Mouse (Mus musculus): ENCODE results near the gene Vps13c. TPM values are rescaled to one million over a fixed set of nuclear protein-coding genes. Genes with fewer than 3 reads are reported as not detected.

Gene Vps13c
- polyA plus RNA-seq, 2 experiments, result 4.0 to 7.4 TPM

DNA sequence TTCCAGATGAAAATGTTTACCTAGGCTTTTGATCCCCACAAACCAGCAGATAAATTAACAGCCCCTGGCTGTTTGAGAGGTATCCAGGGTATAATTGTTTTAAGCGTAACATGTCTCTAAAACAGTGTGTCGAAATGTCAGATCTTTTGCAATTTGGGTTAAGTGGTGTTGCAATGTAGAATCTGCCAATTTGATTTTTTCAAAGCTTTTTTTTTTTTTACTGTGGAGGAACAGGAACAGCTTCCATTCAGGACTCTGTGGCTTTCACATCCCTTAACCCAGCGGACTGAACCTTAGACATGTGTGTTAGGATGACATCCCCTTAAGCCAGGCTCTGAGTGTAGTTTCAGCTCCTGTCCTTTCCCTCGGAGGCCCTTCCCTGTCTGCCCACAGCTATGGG lies 4.8 kb downstream of the Vps13c start:
- DNase-seq (ENCODE audit: low spot score), result no peak
- no peaks in the 10 kb centered on the region for H3K36me3 ChIP-seq (ENCODE audit: control insufficient read depth, insufficient read depth, low read length)
- 70% methylated on average over 4 of the region's 4 CpGs for WGBS

DNA sequence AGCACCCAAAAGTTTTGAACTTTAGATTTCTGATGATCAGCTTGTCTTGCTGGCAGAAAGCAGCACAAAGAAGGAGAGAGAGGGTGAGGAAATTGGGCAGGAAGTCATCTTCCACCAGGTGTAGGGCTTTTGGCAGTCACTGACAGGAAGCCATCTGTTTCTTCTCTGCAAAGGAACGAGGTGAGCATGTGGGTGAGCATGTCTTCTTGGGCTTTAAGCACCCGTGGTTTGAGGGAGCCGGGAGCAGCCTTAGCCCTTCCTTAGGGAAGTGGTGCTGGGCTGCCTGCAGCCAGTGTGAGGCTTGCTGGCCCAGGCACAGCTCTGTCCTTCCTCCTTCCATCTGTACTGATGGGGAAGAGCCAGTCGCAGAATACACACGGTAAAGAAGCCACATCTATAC lies 5.5 kb downstream of the Vps13c start:
- no peak for DNase-seq (ENCODE audit: low spot score)
- no peak for ATAC-seq (ENCODE audit: low FRiP score, low read depth)
- H3K27me3 ChIP-seq (ENCODE audit: control insufficient read depth, insufficient read depth, low read length), result no peaks in the 10 kb centered on the region
- TF ChIP-seq POLR2A (IDR thresholded peaks at IDR 0.05; ENCODE audit: borderline replicate concordance, extremely low read depth, insufficient read depth, insufficient read length), result no peak
- 59% methylated on average over 5 of the region's 5 CpGs for WGBS
- no peak overlapping the region for H3K4me3 ChIP-seq (replicated peaks; ENCODE audit: low read length)
- H3K4me1 ChIP-seq (ENCODE audit: control insufficient read depth, insufficient read depth, low read length), result no peaks in the 10 kb centered on the region
- H3K4me2 ChIP-seq (replicated peaks; ENCODE audit: low read depth, low read length, severe bottlenecking), result no peak overlapping the region
- no peaks in the 10 kb centered on the region for H3K36me3 ChIP-seq (ENCODE audit: control insufficient read depth, insufficient read depth, low read length)
- H3K27ac ChIP-seq (replicated peaks; ENCODE audit: low read depth, low read length), result no peak overlapping the region
- no peaks in the 10 kb centered on the region for H3K9me3 ChIP-seq (ENCODE audit: control insufficient read depth, low read length)
- H3K9ac ChIP-seq (ENCODE audit: low read depth, low read length, severe bottlenecking), result no peak overlapping the region

More for the DNA sequence above, 4.8 kb downstream of the Vps13c start:
- Histone ChIP-seq H3K4me3 (replicated peaks; ENCODE audit: low read length) (no peak overlapping the region), H3K27ac (replicated peaks; ENCODE audit: low read depth, low read length) (no peak overlapping the region), H3K9ac (ENCODE audit: low read depth, low read length, severe bottlenecking) (no peak overlapping the region), H3K9me3 (ENCODE audit: control insufficient read depth, low read length) (no peaks in the 10 kb centered on the region), H3K4me2 (replicated peaks; ENCODE audit: low read depth, low read length, severe bottlenecking) (no peak overlapping the region), H3K27me3 (ENCODE audit: control insufficient read depth, insufficient read depth, low read length) (no peaks in the 10 kb centered on the region), H3K4me1 (ENCODE audit: control insufficient read depth, insufficient read depth, low read length) (no peaks in the 10 kb centered on the region)
- ATAC-seq (ENCODE audit: low FRiP score, low read depth), result no peak
- TF ChIP-seq POLR2A (IDR thresholded peaks at IDR 0.05; ENCODE audit: borderline replicate concordance, extremely low read depth, insufficient read depth, insufficient read length), result no peak

DNA sequence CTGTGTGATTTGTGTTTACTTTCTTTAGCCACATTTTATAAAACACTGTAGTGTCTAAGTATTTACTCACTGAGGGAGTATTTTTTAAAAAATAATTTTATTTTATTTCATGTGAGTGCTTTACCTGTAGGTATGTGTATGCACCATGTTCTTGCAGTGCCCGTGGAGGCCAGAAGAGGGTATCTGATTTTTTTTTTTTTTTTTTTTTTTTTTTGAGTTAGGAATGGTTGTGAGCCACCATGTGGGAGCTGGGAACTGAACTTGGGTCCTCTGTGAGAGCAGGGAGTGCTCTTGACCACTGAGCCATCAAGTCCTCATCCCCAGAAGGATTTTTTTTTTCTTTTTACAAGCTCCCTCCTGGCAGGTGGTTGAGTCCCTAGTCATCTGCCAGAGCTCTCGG lies 5.9 kb downstream of the Vps13c start:
- Histone ChIP-seq H3K4me1 (ENCODE audit: control insufficient read depth, insufficient read depth, low read length) (no peaks in the 10 kb centered on the region), H3K9me3 (ENCODE audit: control insufficient read depth, low read length) (no peaks in the 10 kb centered on the region), H3K27ac (replicated peaks; ENCODE audit: low read depth, low read length) (no peak overlapping the region), H3K36me3 (ENCODE audit: control insufficient read depth, insufficient read depth, low read length) (no peaks in the 10 kb centered on the region), H3K4me2 (replicated peaks; ENCODE audit: low read depth, low read length, severe bottlenecking) (no peak overlapping the region), H3K9ac (ENCODE audit: low read depth, low read length, severe bottlenecking) (no peak overlapping the region), H3K4me3 (replicated peaks; ENCODE audit: low read length) (no peak overlapping the region), H3K27me3 (ENCODE audit: control insufficient read depth, insufficient read depth, low read length) (no peaks in the 10 kb centered on the region)
- 90% methylated on average over 2 of the region's 2 CpGs for WGBS
- no peak for TF ChIP-seq POLR2A (IDR thresholded peaks at IDR 0.05; ENCODE audit: borderline replicate concordance, extremely low read depth, insufficient read depth, insufficient read length)
- no peak for ATAC-seq (ENCODE audit: low FRiP score, low read depth)
- no peak for DNase-seq (ENCODE audit: low spot score)

DNA sequence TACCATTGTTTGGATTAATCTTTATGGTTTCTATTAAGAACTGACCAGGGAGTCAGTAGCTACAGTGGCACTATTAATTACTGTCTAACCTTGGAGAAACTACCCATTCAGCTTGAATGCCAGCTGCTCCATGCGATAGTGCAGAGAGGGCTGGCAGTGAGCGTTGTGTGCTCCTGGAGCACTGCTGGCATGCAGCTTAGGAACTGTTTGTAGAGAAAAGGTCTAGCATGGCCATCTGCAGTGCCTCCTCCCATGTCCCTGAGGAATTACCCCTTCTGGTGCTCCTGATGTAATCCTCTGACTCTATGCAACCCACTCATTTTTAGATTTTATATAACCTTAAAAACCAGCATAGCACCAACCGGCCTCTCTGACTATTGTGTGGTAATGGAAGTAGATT lies 7.4 kb downstream of the Vps13c start:
- H3K9ac ChIP-seq (ENCODE audit: low read depth, low read length, severe bottlenecking), result no peak overlapping the region
- 89% methylated on average over 3 of the region's 3 CpGs for WGBS

DNA sequence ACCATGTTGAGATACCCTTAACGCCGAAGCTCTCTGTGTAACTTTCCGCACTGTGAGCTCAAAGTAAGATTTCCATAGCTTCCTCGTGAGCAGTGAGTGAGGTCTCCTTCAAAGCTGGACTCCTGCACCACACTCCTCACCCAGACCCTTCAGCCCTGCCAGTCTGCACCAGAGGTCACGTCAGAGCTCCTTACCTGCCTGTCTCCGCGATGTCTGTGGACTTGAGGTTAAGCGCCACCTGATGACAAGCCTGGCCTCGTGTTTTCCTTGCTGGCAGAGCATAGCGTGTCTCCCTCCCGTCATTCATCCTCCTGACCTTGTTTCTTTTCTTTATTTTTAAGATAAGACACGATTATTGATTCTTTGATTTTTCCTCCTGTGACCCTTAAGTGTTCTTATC lies 9.2 kb downstream of the Vps13c start:
- H3K27me3 ChIP-seq (ENCODE audit: control insufficient read depth, insufficient read depth, low read length), result no peaks in the 10 kb centered on the region
- ATAC-seq (ENCODE audit: low FRiP score, low read depth) (no peak), DNase-seq (ENCODE audit: low spot score) (no peak)
- H3K4me1 ChIP-seq (ENCODE audit: control insufficient read depth, insufficient read depth, low read length), result no peaks in the 10 kb centered on the region
- no peak for TF ChIP-seq POLR2A (IDR thresholded peaks at IDR 0.05; ENCODE audit: borderline replicate concordance, extremely low read depth, insufficient read depth, insufficient read length)
- no peaks in the 10 kb centered on the region for H3K9me3 ChIP-seq (ENCODE audit: control insufficient read depth, low read length)
- H3K27ac ChIP-seq (replicated peaks; ENCODE audit: low read depth, low read length), result no peak overlapping the region
- no peak overlapping the region for H3K4me3 ChIP-seq (replicated peaks; ENCODE audit: low read length)
- H3K9ac ChIP-seq (ENCODE audit: low read depth, low read length, severe bottlenecking), result no peak overlapping the region
- H3K4me2 ChIP-seq (replicated peaks; ENCODE audit: low read depth, low read length, severe bottlenecking), result no peak overlapping the region
- no peaks in the 10 kb centered on the region for H3K36me3 ChIP-seq (ENCODE audit: control insufficient read depth, insufficient read depth, low read length)
- 82% methylated on average over 12 of the region's 12 CpGs for WGBS

More for the DNA sequence above, 7.4 kb downstream of the Vps13c start:
- no peaks in the 10 kb centered on the region for H3K4me1 ChIP-seq (ENCODE audit: control insufficient read depth, insufficient read depth, low read length)
- no peak overlapping the region for H3K4me2 ChIP-seq (replicated peaks; ENCODE audit: low read depth, low read length, severe bottlenecking)
- ATAC-seq (ENCODE audit: low FRiP score, low read depth), result no peak
- no peaks in the 10 kb centered on the region for H3K36me3 ChIP-seq (ENCODE audit: control insufficient read depth, insufficient read depth, low read length)
- H3K27ac ChIP-seq (replicated peaks; ENCODE audit: low read depth, low read length), result no peak overlapping the region
- no peak for DNase-seq (ENCODE audit: low spot score)
- no peaks in the 10 kb centered on the region for H3K9me3 ChIP-seq (ENCODE audit: control insufficient read depth, low read length)
- H3K27me3 ChIP-seq (ENCODE audit: control insufficient read depth, insufficient read depth, low read length), result no peaks in the 10 kb centered on the region
- H3K4me3 ChIP-seq (replicated peaks; ENCODE audit: low read length), result no peak overlapping the region
- no peak for TF ChIP-seq POLR2A (IDR thresholded peaks at IDR 0.05; ENCODE audit: borderline replicate concordance, extremely low read depth, insufficient read depth, insufficient read length)

DNA sequence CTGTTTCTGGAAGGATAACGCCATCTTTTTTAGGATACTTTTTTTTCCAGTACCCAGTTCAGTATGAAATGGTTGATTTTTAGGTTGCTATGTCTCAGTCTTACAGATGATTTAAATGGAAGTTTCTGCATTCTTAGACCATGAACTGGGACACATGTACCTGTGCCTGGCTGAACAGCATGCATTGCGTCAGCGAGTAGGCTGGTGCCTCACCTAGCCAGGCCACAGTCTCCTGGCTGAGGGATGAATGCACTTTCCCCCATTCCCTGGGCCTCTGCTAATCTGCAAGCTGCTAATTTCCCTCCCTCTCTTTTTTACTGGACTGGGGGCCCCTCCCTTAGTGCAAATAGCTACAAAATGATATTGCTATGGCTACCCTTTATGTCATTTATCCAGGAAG lies 9.7 kb downstream of the Vps13c start:
- no peak for TF ChIP-seq POLR2A (IDR thresholded peaks at IDR 0.05; ENCODE audit: borderline replicate concordance, extremely low read depth, insufficient read depth, insufficient read length)
- Histone ChIP-seq H3K36me3 (ENCODE audit: control insufficient read depth, insufficient read depth, low read length) (no peaks in the 10 kb centered on the region), H3K4me3 (replicated peaks; ENCODE audit: low read length) (no peak overlapping the region), H3K4me2 (replicated peaks; ENCODE audit: low read depth, low read length, severe bottlenecking) (no peak overlapping the region), H3K27me3 (ENCODE audit: control insufficient read depth, insufficient read depth, low read length) (no peaks in the 10 kb centered on the region), H3K9me3 (ENCODE audit: control insufficient read depth, low read length) (no peaks in the 10 kb centered on the region), H3K9ac (ENCODE audit: low read depth, low read length, severe bottlenecking) (no peak overlapping the region), H3K4me1 (ENCODE audit: control insufficient read depth, insufficient read depth, low read length) (no peaks in the 10 kb centered on the region), H3K27ac (replicated peaks; ENCODE audit: low read depth, low read length) (no peak overlapping the region)
- WGBS, result 89% methylated on average over 3 of the region's 3 CpGs
- DNase-seq (ENCODE audit: low spot score) (no peak), ATAC-seq (ENCODE audit: low FRiP score, low read depth) (no peak)
